Mouse (Mus musculus) monocyte, adult 5-6 weeks (primary cell): ENCODE measurements around the gene Cnga3. TPM values are rescaled to one million over a fixed set of nuclear protein-coding genes. Genes with fewer than 3 reads are reported as not detected.

Source experiments
- total RNA-seq: library from RNA; stranded (forward); fragments of 200-1000, 200-491, 200-594 nt; gene quantifications from 3 replicates; pipeline ENCODE4 v1.2.3, GENCODE M21; 2017

The Cnga3 gene
- total RNA-seq, 1 experiment from 2014 or later = not detected

Other genes with a start within 250 kb of the Cnga3 start
- 0.96 to 1.6 TPM in 2 of 3 replicates, not detected in the other for gene Vwa3b, start 187.8 kb upstream of the Cnga3 start, total RNA-seq
- gene Inpp4a, start 85.4 kb downstream of the Cnga3 start, total RNA-seq = 17.2 to 32.5 TPM (median 17.4 TPM) in 3 replicates
- gene Coa5, start 215.7 kb downstream of the Cnga3 start, total RNA-seq = 54.1 to 70.6 TPM (median 66.7 TPM) in 3 replicates
- 44.4 to 92.7 TPM (median 89.0 TPM) in 3 replicates for gene Unc50, start 215.7 kb downstream of the Cnga3 start, total RNA-seq